Comparison of ENCODE assay signal across 9 mouse cellular contexts in the genomic region with DNA sequence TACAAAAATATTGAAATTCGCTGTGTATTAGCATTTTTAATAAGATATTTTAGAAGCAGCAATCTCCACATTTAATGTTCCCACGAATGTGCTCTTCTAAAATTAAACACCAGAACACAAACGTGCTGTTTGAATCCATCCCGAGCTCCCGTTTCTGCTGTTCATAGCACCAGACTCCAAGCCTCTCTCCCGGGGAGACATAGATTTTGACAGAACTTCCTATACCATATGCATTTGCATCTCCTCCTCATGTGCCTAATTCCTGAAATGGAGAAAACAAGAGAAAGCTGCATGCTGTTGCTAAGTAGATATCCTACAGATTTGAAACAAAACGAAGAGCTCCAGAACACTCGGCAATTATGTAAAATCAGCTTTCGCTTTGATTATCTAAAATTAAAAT.
DNase-seq lines count a peak whose midpoint lies in the region.
"Had no signal": no experiment of that assay in that cellular context is flagged by ENCODE, and none has a peak within 500 bp of the region (broad histone marks: within the 10 kb centered on the region; RNA-seq: fewer than 3 reads in every experiment).

No protein-coding gene starts in this region.

- peak; percentile 44 for DNase-seq in right cerebral cortex, adult 18-20 months
- DNase-seq in right cerebral cortex, postnatal 14 days: no peak
- peak; percentile 45 for DNase-seq in layer of hippocampus, adult 9-10 months (ENCODE audit: low spot score)
- DNase-seq in left cerebral cortex, postnatal 25 days (ENCODE audit: low spot score in 2 of 2): peak; percentile 46 to 78
- DNase-seq in heart, postnatal 10 days: no peak
- no peak for DNase-seq in lung, postnatal 10 days
- no peak for DNase-seq in gastrocnemius, postnatal 25 days
- DNase-seq: cerebellum, adult 8-10 months; liver, embryonic 13.5 days had no signal

- intact Hi-C loops in left cerebral cortex, postnatal 25 days (cut with DNase I): no loop called here
- intact Hi-C loops in heart, postnatal 10 days (cut with DNase I): no loop called here

Comparison
In these comparisons a context has a peak if more than half of its experiments do, and no peak if none do; other contexts are left out.
1. DNase-seq: peak in right cerebral cortex, adult 18-20 months (single experiment), layer of hippocampus, adult 9-10 months (single experiment) and left cerebral cortex, postnatal 25 days (2 of 2); none in right cerebral cortex, postnatal 14 days (single experiment), heart, postnatal 10 days (0 of 2), lung, postnatal 10 days (single experiment) and gastrocnemius, postnatal 25 days (single experiment).